Mouse (Mus musculus) neutrophil, adult 59 days (primary cell): ENCODE measurements around the gene Gstm3. TPM values are rescaled to one million over a fixed set of nuclear protein-coding genes. Genes with fewer than 3 reads are reported as not detected.

Experiments
- total RNA-seq, 2 experiments: library from RNA; stranded (reverse); gene quantifications; 1 replicate in 1 of 2; 2 replicates in 1 of 2; pipeline ENCODE4 v1.2.4; 2023

The Gstm3 gene
- not detected for total RNA-seq

GRCm38 (mm10) chr3:107968724-107969395, at the start of gene Gstm3:
Gstm3 (minus strand) TSS chr3:107969283.

DNA sequence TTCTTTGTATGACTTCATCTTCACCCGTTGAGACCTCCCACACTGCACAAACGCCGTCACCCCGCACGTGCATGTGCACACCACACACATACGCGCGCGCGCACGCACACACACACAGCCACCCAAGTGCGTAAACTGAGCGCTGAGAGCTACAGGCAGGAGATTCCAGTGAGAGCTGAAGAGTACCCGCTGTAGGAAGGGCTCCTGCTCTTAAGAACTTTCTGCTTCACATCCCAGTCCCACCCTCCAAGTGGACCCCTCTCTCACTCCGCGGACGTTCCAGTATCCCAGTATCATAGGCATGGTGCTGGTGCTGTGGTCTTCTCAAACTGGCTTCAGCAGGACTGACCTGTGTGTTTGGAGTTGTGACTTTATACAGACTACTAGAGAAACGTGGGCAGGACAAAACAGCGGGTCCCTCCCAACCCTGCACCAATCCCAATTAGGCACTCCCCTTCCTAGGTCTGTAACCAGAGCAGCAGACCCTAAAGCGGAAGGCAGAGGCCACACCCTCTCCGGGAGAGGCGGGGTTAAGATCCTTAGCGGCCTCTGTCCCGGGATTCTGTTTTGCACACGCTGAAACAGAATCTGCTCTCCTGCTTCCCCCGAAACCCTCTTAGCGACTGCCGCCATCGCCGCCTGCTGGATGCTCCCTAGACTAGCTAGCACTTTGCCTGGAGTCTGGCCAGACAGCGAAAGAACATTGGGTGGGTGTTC, 48.5 kb upstream of the Gstm3 start, which contains the start of gene Gstm1:
Gene Gstm1 (minus strand): TSS at position 501 of the 717 bp plus-strand sequence.

GRCm38 (mm10) chr3:107986041-107986562, 17.0 kb upstream of the Gstm3 start, which contains the start of gene Gstm2:
Gstm2 (minus strand) TSS chr3:107986453.

DNA sequence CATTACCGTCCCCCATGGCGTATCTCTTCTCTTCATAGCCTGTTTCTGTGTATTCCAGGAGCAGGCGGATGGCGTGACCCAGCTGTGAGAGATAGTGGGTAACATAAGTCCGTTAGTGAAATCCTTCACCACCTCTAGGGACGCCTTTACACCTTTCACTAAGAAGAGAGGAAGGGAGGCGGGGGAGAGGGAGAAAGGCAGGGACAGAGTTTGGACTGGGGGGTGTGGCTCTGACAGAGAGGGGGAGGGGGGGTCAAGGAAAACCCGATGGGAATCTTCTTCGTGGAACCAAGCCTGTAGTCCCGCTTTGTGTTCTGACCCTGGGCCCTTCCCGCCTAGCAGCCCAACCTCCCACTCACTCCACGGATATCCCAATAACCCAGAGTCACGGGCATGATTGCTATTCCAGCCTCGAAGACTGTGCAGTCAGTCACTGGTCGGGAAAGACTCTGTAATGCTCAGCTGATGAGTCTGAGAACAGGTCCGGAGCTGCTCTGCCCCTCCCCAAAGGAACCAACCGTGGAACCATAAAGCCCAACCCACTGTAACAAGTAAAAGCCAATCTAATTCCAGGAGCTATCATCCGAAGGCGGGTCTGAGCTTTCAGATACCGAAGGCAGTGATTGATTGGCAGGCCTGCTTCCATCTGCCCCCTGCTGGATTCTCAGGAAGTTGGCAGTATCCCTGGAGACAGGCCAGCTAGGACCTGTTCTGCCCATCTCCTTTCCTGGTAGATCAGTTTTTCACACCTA, 25.7 kb downstream of the Gstm3 start, which contains the start of gene Gstm6:
Gene Gstm6 (minus strand): TSS at position 511 of the 752 bp plus-strand sequence.

GRCm38 (mm10) chr3:107931670-107932069, 37.4 kb downstream of the Gstm3 start, which contains the start of gene Gstm7:
Gstm7 (minus strand) TSS chr3:107931817.

Other genes with a start within 250 kb of the Gstm3 start
- gene Csf1, start 208.8 kb downstream of the Gstm3 start, total RNA-seq, result 10 to 100 TPM; 34.4 to 38.2 TPM
- not detected for gene Eps8l3, start 92.1 kb downstream of the Gstm3 start, total RNA-seq
- gene Gstm5, start 73.5 kb downstream of the Gstm3 start, total RNA-seq, result 1 to 10 TPM; 2.1 to 6.6 TPM
- 1 to 10 TPM in 1 of 2 experiments, under 1 TPM in 1; 0.64 to 1.3 TPM for gene Gstm7, start 37.5 kb downstream of the Gstm3 start, total RNA-seq
- not detected for gene Gstm6, start 25.5 kb downstream of the Gstm3 start, total RNA-seq
- gene Gstm2, start 17.2 kb upstream of the Gstm3 start, total RNA-seq, result not detected
- gene Gstm1, start 48.7 kb upstream of the Gstm3 start, total RNA-seq, result 100 to 1,000 TPM; 114 to 139 TPM
- gene Gstm4, start 75.6 kb upstream of the Gstm3 start, total RNA-seq, result 1 to 10 TPM; 5.0 to 5.2 TPM
- gene Ampd2, start 117.4 kb upstream of the Gstm3 start, total RNA-seq, result 10 to 100 TPM; 56.8 to 68.1 TPM
- under 1 TPM in 1 of 2 experiments, not detected in 1; 0.56 TPM for gene Gnat2, start 123.5 kb upstream of the Gstm3 start, total RNA-seq
- 100 to 1,000 TPM; 105 to 110 TPM for gene Gnai3, start 176.9 kb upstream of the Gstm3 start, total RNA-seq
- gene Gpr61, start 185.6 kb upstream of the Gstm3 start, total RNA-seq, result under 1 TPM in 1 of 2 experiments, not detected in 1; 0.11 TPM
- gene Amigo1, start 217.1 kb upstream of the Gstm3 start, total RNA-seq, result 1 to 10 TPM; 2.1 to 3.0 TPM
- 10 to 100 TPM; 29.1 to 31.1 TPM for gene Cyb561d1, start 231.9 kb upstream of the Gstm3 start, total RNA-seq
- 10 to 100 TPM; 12.1 to 12.2 TPM for gene Atxn7l2, start 241.7 kb upstream of the Gstm3 start, total RNA-seq